Mouse (Mus musculus): ENCODE results near the gene Tmem267.
A peak's percentile ranks its signal among the peaks of the same experiment; 100 is the strongest.
"Not testable (repeated sequence)": the region's sequence is repeated elsewhere in the genome, so short reads cannot be mapped to it uniquely, and the experiment has no call there.

The Tmem267 gene

GRCm38 (mm10) chr13:119487880-119488580, at the start of gene Tmem267, which contains the start of gene 3110070M22Rik:
Gene Tmem267 (plus strand): TSS chr13:119488039.
Gene 3110070M22Rik (minus strand): TSS chr13:119488383.
- DNase-seq = peak; percentile 80

- DNase-seq = peak; percentile 44
Measured at GRCm38 (mm10) chr13:119442244-119442643, 45.6 kb upstream of the Tmem267 start.

GRCm38 (mm10) chr13:119453563-119453962, 34.3 kb upstream of the Tmem267 start:
- DNase-seq = no peak

GRCm38 (mm10) chr13:119455082-119455481, 32.8 kb upstream of the Tmem267 start:
- DNase-seq = no peak

GRCm38 (mm10) chr13:119456342-119456741, 31.5 kb upstream of the Tmem267 start:
- no peak for DNase-seq

- DNase-seq = no peak
Measured at GRCm38 (mm10) chr13:119461900-119462595, 25.8 kb upstream of the Tmem267 start.

- DNase-seq = peak; percentile 90
Measured at GRCm38 (mm10) chr13:119462596-119463560, 25.0 kb upstream of the Tmem267 start, which contains the start of gene 4833420G17Rik. Gene 4833420G17Rik (plus strand): TSS chr13:119462768.

- no peak for DNase-seq
Measured at GRCm38 (mm10) chr13:119476631-119477030, 11.2 kb upstream of the Tmem267 start.

- DNase-seq = no peak
Measured at GRCm38 (mm10) chr13:119477789-119478188, 10.1 kb upstream of the Tmem267 start.

- DNase-seq = no peak
Measured at GRCm38 (mm10) chr13:119487354-119487753, 485 bp upstream of the Tmem267 start.

- DNase-seq = not testable (repeated sequence)
Measured at GRCm38 (mm10) chr13:119492083-119492482, 4.2 kb downstream of the Tmem267 start.

- DNase-seq = not testable (repeated sequence)
Measured at GRCm38 (mm10) chr13:119494938-119495337, 7.1 kb downstream of the Tmem267 start.

- DNase-seq = peak; percentile 73
Measured at GRCm38 (mm10) chr13:119596321-119597211, 108.7 kb downstream of the Tmem267 start.

- peak; percentile 43 for DNase-seq
Measured at GRCm38 (mm10) chr13:119598466-119598865, 110.6 kb downstream of the Tmem267 start.

- not testable (repeated sequence) for DNase-seq
Measured at GRCm38 (mm10) chr13:119599066-119599465, 111.2 kb downstream of the Tmem267 start.

- not testable (repeated sequence) for DNase-seq
Measured at GRCm38 (mm10) chr13:119599498-119599897, 111.7 kb downstream of the Tmem267 start.

GRCm38 (mm10) chr13:119600166-119600565, 112.3 kb downstream of the Tmem267 start:
- peak; percentile 76 for DNase-seq

GRCm38 (mm10) chr13:119602688-119603331, 115.0 kb downstream of the Tmem267 start:
- peak; percentile 19 for DNase-seq

GRCm38 (mm10) chr13:119603890-119604289, 116.1 kb downstream of the Tmem267 start:
- not testable (repeated sequence) for DNase-seq

- DNase-seq = not testable (repeated sequence)
Measured at GRCm38 (mm10) chr13:119604322-119604721, 116.5 kb downstream of the Tmem267 start.

GRCm38 (mm10) chr13:119618841-119619240, 131.0 kb downstream of the Tmem267 start:
- DNase-seq = no peak

Measured in liver (tissue).